Mouse (Mus musculus) hindbrain, embryonic 10.5 days (tissue): ENCODE data around the gene Krtap9-3. TPM values are rescaled to one million over a fixed set of nuclear protein-coding genes. Genes with fewer than 3 reads are reported as not detected.
"Not testable (repeated sequence)": the region's sequence is repeated elsewhere in the genome, so short reads cannot be mapped to it uniquely, and the experiment has no call there.

Experiments used
- DNase-seq: peaks from one replicate; pipeline ENCODE4 v3.0.0-alpha.2; 2017; ENCODE audit warnings: low spot score
- H3K27ac ChIP-seq: fragments of 300-500 bp; sonication (generic); 2 replicates; pipeline ENCODE4 v1.5.1; 2016; ENCODE audit warnings: mild to moderate bottlenecking, moderate library complexity
- H3K27me3 ChIP-seq: fragments of 300-500 bp; sonication (generic); 2 replicates; pipeline ENCODE4 v1.6.1; 2016; ENCODE audit warnings: mild to moderate bottlenecking; ENCODE audit not compliant: poor library complexity, insufficient read depth, severe bottlenecking
- H3K36me3 ChIP-seq: fragments of 300-500 bp; sonication (generic); 2 replicates; pipeline ENCODE4 v1.6.1; 2016; ENCODE audit warnings: mild to moderate bottlenecking, moderate library complexity
- H3K4me1 ChIP-seq: fragments of 300-500 bp; sonication (generic); replicated peaks from 2 replicates; pipeline ENCODE4 v1.6.1; 2016; ENCODE audit warnings: mild to moderate bottlenecking
- H3K4me3 ChIP-seq: fragments of 300-500 bp; sonication (generic); 2 replicates; pipeline ENCODE4 v1.5.1; 2016; ENCODE audit warnings: mild to moderate bottlenecking, moderate library complexity
- H3K9me3 ChIP-seq: fragments of 300-500 bp; sonication (generic); 2 replicates; pipeline ENCODE4 v1.6.1; 2016; ENCODE audit warnings: mild to moderate bottlenecking, moderate library complexity
- WGBS: fragments of 180-500 bp; shearing (Covaris S2); methylation state at CpG from one replicate; pipeline ENCODE4 v1.1.7; 2016; 5-methylcytosine and 5-hydroxymethylcytosine counted together
- polyA plus RNA-seq: library from polyadenylated mRNA; unstranded; fragments of >200 nt; fragmentation: Nextera tagmentation; extraction: Ambion mirVana; gene quantifications from 2 replicates; pipeline ENCODE4 v1.2.1, GENCODE M21; 2016

Gene Krtap9-3
- polyA plus RNA-seq, 1 experiment from 2014 or later, result not detected

DNA sequence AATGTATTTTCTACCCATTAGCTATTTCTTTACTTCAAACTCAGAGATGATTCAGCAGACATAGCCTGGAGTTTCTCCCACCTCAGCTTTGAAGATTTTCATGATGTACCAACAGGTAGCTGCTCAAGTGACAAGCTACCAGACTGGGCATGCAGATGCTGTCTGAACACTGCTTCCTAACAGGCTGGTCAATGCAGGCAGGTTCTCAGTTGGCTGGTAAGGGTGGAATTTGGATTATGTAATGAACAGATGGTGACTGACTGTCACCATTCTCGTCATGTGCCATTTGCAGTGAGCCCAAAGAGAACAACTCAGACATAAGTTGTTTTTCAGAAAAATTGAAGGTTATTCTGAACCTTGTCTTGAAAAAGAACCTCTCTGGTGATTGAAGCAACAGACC lies 11.2 kb upstream of the Krtap9-3 start:
- 82% methylated on average over 1 of the region's 1 CpGs for WGBS
- Histone ChIP-seq H3K27ac (no peak overlapping the region), H3K4me3 (no peak overlapping the region), H3K9me3 (no peaks in the 10 kb centered on the region), H3K4me1 (no peaks in the 10 kb centered on the region), H3K27me3 (no peaks in the 10 kb centered on the region), H3K36me3 (no peaks in the 10 kb centered on the region)
- no peak for DNase-seq

DNA sequence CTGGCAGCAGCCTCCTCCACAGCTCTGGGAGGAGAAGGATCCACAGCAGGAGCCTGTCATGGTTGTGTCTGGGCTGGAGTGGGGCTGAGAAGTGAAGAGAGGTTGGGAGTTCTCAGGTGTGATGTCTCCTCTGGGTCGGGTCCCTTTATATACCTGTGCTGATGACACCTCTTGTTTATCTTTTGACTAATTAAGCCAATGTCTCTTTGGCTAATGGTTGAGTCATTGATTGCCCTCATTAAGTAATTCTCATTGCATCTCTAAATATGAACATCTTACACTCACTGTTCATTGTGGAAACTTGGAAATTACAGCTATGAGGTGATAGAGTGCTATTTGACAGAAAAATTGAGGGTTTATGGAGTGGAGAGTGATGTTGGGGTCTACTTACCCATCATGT lies 5.3 kb upstream of the Krtap9-3 start, which contains the start of gene Gm11938:
TSS of gene Gm11938 (minus strand) at position 101 of the 400 bp plus-strand sequence.
- not testable (repeated sequence) for H3K9me3 ChIP-seq, DNase-seq, H3K36me3 ChIP-seq, H3K4me3 ChIP-seq, H3K27me3 ChIP-seq, H3K4me1 ChIP-seq, H3K27ac ChIP-seq
- 78% methylated on average over 1 of the region's 1 CpGs for WGBS

DNA sequence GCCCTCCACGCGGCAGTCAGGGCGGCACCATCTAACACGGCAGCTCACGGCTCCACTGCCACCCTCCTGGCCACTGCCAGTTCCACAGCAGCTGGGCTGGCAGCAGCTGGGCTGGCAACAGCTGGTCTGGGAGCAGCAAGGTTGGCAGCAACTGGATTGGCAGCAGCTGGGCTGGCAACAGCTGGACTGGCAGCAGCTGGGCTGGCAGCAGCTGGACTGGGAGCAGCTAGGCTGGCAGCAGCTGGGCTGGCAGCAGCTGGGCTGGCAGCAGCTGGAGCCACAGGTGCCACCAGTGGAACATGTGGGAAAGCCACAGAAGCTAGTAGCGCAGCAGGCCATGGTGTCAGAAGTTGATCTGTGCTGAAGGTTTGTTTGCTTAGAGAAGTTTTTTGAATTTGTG lies 6.9 kb downstream of the Krtap9-3 start, which contains the start of gene Krtap1-3:
TSS of gene Krtap1-3 (minus strand) at position 359 of the 400 bp plus-strand sequence.
- 86% methylated on average over 6 of the region's 6 CpGs for WGBS
- no peaks in the 10 kb centered on the region for H3K27me3 ChIP-seq

DNA sequence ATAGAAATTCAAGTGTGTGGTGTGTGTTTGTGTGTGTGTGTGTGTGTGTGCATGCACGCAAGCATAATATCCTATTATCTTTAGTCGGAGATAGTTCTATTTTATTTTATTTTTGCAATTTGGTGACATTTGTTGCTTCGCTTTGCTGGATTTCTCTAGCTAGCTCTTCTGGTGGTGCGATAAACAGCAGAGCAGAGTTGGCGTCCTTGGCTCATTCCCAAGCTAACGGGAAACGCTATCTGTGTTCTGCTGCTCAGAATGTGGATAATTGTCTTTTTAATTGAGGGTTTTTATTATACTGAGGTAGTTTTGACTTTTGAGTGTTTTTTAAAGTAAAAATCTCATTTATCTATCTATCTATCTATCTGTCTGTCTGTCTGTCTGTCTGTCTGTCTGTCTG lies 12.8 kb downstream of the Krtap9-3 start:
- 93% methylated on average over 7 of the region's 7 CpGs for WGBS
- Histone ChIP-seq H3K9me3 (no peaks in the 10 kb centered on the region), H3K4me3 (no peak overlapping the region), H3K4me1 (no peaks in the 10 kb centered on the region), H3K27me3 (no peaks in the 10 kb centered on the region), H3K27ac (no peak overlapping the region), H3K36me3 (no peaks in the 10 kb centered on the region)
- DNase-seq, result no peak

More for the DNA sequence above, 6.9 kb downstream of the Krtap9-3 start, which contains the start of gene Krtap1-3:
- H3K36me3 ChIP-seq, result no peaks in the 10 kb centered on the region
- no peak within 1 kb of the TSS for H3K27ac ChIP-seq
- H3K4me1 ChIP-seq, result no peaks in the 10 kb centered on the region
- no peaks in the 10 kb centered on the region for H3K9me3 ChIP-seq
- no peak for DNase-seq
- H3K4me3 ChIP-seq, result no peak within 1 kb of the TSS

DNA sequence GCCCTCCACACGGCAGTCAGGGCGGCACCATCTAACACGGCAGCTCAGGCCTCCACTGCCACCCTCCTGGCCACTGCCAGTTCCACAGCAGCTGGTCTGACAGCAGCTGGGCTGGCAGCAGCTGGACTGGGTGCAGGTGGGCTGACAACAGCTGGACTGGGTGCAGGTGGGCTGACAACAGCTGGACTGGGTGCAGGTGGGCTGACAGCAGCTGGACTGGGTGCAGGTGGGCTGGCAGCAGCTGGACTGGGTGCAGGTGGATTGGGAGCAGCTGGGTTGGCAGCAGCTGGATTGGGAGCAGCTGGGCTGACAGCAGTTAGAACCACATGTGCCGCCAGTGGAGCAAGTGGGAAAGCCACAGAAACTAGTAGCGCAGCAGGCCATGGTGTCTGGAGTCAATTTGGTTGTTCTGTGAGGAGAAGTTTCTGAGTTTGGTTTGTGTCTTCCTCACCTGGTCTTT lies 14.6 kb downstream of the Krtap9-3 start, which contains the start of gene Krtap1-4:
TSS of gene Krtap1-4 (minus strand) at position 410 of the 460 bp plus-strand sequence.
- Histone ChIP-seq H3K4me3 (no peak within 1 kb of the TSS), H3K27ac (no peak within 1 kb of the TSS), H3K36me3 (no peaks in the 10 kb centered on the region), H3K9me3 (no peaks in the 10 kb centered on the region), H3K27me3 (no peaks in the 10 kb centered on the region), H3K4me1 (no peaks in the 10 kb centered on the region)
- no peak for DNase-seq
- 74% methylated on average over 5 of the region's 5 CpGs for WGBS

DNA sequence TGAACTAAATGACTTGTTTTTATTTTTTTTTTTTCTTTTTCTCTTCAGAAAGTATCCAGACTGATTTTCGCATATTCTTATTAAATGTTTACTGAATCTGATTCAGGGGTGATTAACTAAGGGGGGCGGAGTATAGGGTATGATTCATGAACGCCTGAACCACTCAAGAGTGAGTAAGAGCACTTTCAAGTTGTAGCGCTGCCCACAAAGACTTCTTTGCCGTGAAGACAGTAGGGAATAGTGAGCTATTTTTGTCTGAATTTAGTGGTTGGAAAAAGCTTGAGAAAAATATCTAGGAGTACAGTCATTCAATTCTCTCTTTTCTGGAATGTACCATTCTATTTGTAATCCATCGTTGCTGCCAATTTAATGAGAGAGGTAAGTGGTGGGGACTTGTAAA lies 16.3 kb downstream of the Krtap9-3 start:
- Histone ChIP-seq H3K9me3 (no peaks in the 10 kb centered on the region), H3K4me1 (no peaks in the 10 kb centered on the region), H3K27me3 (no peaks in the 10 kb centered on the region), H3K4me3 (no peak overlapping the region), H3K27ac (no peak overlapping the region), H3K36me3 (no peaks in the 10 kb centered on the region)
- WGBS, result 90% methylated on average over 6 of the region's 6 CpGs
- DNase-seq, result no peak

DNA sequence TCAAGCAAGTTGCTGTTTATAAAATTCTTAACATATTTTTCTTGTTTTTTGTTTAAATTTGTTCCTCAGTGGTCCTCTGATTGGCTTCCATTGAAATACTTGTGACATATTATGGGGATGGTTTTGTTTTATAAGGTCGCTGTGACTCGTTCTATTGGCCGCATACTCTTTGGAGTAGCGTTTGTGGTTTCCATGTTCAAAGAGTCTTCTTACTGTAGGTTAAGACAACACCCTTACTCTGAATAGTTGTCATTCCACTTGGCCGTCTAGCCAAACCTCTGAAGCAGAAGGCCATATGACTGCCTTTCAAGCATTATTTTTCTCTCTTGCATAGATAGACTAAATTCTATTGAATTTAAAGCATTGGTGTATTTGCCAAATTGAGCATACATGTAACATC lies 16.9 kb downstream of the Krtap9-3 start:
- DNase-seq, result no peak
- Histone ChIP-seq H3K4me1 (no peaks in the 10 kb centered on the region), H3K27me3 (no peaks in the 10 kb centered on the region), H3K36me3 (no peaks in the 10 kb centered on the region), H3K4me3 (no peak overlapping the region), H3K27ac (no peak overlapping the region), H3K9me3 (no peaks in the 10 kb centered on the region)
- 92% methylated on average over 5 of the region's 5 CpGs for WGBS

DNA sequence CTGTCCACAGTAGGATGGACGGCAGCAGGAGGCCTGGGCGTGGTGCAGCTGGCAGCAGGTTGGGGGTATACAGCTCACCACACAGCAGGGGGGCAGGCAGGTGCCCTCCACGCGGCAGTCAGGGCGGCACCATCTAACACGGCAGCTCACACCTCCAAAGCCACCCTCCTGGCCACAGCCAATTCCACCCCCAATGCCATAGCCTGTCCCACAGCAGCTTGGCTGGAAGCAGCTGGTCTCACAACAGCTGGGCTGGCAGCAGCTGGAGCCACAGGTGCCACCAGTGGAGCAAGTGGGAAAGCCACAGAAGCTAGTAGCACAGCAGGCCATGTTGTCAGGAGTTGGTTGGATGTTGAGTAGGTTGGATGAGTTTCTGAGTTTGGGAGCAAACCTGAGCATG lies 17.3 kb downstream of the Krtap9-3 start, which contains the start of gene Krtap1-5:
TSS of gene Krtap1-5 (minus strand) at position 381 of the 400 bp plus-strand sequence.
- no peaks in the 10 kb centered on the region for H3K9me3 ChIP-seq
- no peaks in the 10 kb centered on the region for H3K27me3 ChIP-seq
- H3K4me1 ChIP-seq, result no peaks in the 10 kb centered on the region
- 86% methylated on average over 6 of the region's 6 CpGs for WGBS
- H3K27ac ChIP-seq, result no peak within 1 kb of the TSS
- DNase-seq, result no peak
- no peaks in the 10 kb centered on the region for H3K36me3 ChIP-seq
- no peak within 1 kb of the TSS for H3K4me3 ChIP-seq

DNA sequence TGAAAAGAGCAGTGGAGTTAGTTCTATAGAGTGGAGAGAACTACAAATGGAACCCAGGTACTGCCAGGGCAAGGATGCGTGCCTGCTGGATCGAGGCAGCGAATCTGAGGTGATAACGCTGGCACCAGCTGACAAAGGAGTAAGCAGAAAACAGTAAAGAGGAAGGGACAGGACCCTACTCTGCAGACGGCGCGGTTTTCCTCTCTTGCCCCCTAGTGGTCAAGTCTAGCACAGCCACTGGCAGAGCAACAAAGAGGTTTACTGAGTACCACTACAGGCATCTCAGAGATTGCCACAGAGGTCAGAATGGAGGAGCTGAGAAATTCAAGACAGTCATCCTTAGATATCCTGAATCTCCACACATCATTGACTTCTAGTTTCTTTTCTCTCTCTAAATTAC lies 23.8 kb downstream of the Krtap9-3 start:
- 6% methylated on average over 7 of the region's 7 CpGs for WGBS
- H3K27ac ChIP-seq, result peak overlapping the region; percentile 73; the same call in 1 of the 2 replicates
- peak; percentile 83 for DNase-seq
- no peaks in the 10 kb centered on the region for H3K27me3 ChIP-seq
- no peaks in the 10 kb centered on the region for H3K36me3 ChIP-seq
- H3K4me3 ChIP-seq, result peak overlapping the region; percentile 26; the same call in 1 of the 2 replicates
- peaks cover 4% of the 10 kb centered on the region; the same call in 1 of the 2 replicates for H3K4me1 ChIP-seq
- no peaks in the 10 kb centered on the region for H3K9me3 ChIP-seq

DNA sequence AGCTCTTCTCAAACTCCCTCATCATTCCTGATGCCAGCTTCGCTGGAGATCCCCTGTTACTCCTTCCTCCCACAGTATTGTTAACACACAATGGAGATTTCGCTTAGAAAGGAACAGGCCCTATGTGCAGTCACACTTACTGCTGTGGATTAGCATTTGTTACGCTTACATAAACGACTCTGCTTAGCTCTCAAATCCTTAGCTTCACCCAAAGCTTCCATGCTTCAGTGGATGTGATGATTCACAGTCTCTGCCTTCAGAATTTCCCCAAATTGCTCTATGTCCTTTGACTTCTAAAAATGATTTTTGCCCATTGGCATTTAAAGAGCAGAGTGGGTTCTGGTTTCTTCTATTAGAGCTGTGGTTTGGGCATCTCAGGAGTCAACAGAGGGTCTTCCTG lies 24.7 kb downstream of the Krtap9-3 start:
- DNase-seq, result no peak
- Histone ChIP-seq H3K4me3 (no peak overlapping the region), H3K36me3 (no peaks in the 10 kb centered on the region), H3K9me3 (no peaks in the 10 kb centered on the region), H3K27ac (no peak overlapping the region), H3K4me1 (peaks cover 4% of the 10 kb centered on the region; the same call in 1 of the 2 replicates), H3K27me3 (no peaks in the 10 kb centered on the region)
- WGBS, result 42% methylated on average over 4 of the region's 4 CpGs

DNA sequence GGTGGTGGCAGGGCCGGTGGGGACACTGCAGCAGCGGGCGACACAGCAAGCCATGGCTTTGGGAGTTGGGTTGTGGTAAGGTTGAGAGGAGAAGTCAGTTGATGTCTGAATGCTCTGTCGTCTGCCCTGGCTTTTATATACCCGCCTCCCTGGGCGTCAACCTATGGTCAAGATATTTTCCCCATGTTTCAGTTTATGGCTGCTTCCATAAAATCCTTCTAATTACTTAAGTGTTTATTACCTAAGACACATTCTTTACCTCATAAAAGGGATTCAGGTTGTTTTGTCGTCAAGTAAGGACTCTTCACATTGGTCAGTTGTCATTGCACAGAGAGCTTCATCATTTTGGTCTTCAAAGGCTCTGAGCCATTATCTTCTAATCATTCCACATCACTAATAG lies 31.4 kb downstream of the Krtap9-3 start, which contains the start of gene Krtap3-1:
TSS of gene Krtap3-1 (minus strand) at position 101 of the 400 bp plus-strand sequence.
- no peak for DNase-seq
- Histone ChIP-seq H3K9me3 (no peaks in the 10 kb centered on the region), H3K27ac (no peak within 1 kb of the TSS), H3K4me1 (no peaks in the 10 kb centered on the region), H3K36me3 (no peaks in the 10 kb centered on the region), H3K4me3 (no peak within 1 kb of the TSS), H3K27me3 (no peaks in the 10 kb centered on the region)
- WGBS, result 91% methylated on average over 7 of the region's 7 CpGs

DNA sequence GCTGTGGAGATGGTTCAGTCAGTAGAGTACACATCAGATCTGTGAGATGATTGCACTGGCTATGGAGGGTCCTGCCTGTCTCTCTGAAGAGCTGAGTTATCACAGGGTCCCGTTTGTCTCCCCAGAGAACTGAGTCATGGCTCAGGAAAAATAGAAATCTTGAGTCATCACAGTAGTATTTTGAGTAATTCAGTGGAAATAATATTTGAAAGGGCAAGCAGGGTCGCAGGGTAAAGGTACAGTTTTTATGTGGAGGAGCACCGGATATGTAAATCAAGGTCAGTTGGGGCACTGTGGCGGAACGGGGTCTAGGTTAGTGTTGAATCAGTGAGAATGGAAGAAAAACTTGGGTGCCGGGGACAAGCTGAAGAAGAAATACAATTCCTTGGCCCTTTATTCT lies 35.3 kb downstream of the Krtap9-3 start:
- Histone ChIP-seq H3K4me3 (no peak overlapping the region), H3K9me3 (no peaks in the 10 kb centered on the region), H3K27ac (no peak overlapping the region), H3K27me3 (no peaks in the 10 kb centered on the region), H3K4me1 (no peaks in the 10 kb centered on the region), H3K36me3 (no peaks in the 10 kb centered on the region)
- 81% methylated on average over 6 of the region's 6 CpGs for WGBS
- no peak for DNase-seq

DNA sequence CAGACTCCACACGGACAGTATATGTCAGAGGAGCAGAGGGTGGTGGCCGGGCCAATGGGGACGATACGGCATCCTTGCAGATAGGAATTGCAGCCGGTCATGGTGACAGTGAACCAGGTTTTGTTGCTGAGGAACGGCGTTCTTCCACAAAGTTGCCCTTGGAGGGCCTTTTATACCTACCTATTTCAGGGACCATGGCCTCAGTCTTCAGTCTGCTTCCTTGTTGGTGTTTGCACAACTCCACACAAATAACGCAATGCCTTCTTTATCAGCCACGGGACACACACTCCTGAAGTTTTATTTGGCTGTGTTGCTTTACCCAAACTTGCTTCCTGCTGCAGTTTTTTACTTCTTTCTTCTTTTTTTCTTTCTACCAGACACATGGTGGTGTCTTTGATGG lies 38.5 kb downstream of the Krtap9-3 start, which contains the start of gene Gm11939:
TSS of gene Gm11939 (minus strand) at position 101 of the 400 bp plus-strand sequence.
- Histone ChIP-seq H3K9me3 (no peaks in the 10 kb centered on the region), H3K4me1 (no peaks in the 10 kb centered on the region), H3K27me3 (no peaks in the 10 kb centered on the region), H3K36me3 (no peaks in the 10 kb centered on the region), H3K27ac (no peak within 1 kb of the TSS), H3K4me3 (no peak within 1 kb of the TSS)
- DNase-seq, result no peak
- WGBS, result 91% methylated on average over 9 of the region's 9 CpGs
